Mouse (Mus musculus) embryo, embryonic 9.5 days (tissue): ENCODE data around the gene Med1.
A peak's percentile ranks its signal among the peaks of the same experiment; 100 is the strongest.

Experiments used
- DNase-seq: peaks from one replicate; pipeline ENCODE4 v3.0.0-alpha.2; 2017; ENCODE audit errors: extremely low spot score

Med1 gene

GRCm38 (mm10) chr11:98149304-98149750 lies 43.8 kb downstream of the Med1 start:
- peak; percentile 97 for DNase-seq

DNA sequence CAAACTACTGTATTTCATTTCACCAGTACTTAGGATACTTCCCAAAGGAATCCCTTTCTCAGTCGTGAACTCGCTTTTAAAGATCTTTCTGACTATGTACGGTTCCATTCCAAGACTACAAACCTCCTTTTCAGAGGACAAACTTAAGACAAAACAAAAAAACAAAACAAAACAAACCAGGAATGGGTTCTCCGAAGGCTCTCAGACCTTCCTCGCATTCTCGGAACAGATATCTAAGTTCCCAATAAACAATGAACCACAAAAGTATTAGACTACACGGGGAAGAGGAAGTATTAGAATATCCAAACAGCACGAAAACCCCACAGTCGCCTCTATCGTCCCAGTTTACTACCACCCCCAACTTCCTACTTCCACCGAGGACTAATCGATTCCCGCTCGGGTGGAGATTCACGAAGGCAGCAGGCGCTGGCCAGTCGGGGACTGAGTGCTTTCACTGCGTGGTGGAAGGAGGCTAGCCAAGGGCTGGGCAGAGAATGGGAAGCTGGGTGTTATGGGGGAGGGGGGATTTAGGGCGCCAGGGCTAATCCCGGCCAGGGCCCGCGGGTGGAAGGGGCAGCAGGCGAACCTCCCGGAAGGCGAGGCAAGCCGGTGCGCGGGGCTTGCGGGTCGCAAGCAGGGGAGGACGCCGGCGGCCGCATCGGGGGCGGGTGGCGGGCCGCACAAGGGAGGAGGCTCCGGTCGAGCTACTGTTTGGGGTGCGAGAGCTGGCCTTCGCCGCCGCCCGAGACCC lies 44.4 kb downstream of the Med1 start:
- DNase-seq: no peak

DNA sequence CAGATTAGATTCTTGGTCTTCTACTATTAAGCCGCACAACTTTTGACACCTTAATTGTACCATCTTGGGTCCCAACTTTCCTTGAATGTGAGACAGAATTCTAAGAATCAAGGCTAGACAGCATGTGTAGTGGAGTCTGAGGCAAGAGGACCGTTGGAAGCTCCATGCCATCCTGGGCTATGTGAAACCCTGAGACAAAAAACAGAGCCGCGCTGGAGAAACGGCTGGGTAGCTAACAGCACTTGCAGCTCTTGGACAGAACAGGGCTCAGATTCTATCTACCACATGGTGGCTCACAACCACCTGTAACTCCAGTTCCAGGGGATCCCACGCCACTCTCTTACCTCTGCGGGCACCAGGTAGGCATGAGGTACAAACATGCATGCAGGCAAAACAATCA lies 47.2 kb downstream of the Med1 start:
- no peak for DNase-seq

DNA sequence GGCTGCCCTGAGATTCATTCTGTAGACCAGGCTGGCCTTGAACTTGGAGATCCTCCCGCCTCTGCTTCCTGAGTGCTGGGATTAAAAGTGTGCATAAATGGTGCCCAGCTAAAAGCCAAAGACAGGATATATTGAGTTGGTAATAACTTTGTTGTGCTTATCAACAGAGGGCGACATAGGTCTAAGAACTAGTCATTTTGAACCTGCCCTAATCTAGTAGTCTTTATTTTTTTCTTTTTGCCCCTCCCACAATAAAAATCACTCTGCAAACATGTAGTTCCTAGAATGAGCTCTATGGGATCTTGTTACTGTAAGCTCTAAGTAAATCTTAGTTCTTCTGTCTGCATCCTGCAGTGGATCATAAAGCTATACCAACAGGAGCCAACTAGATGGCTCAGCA lies 50.5 kb downstream of the Med1 start:
- no peak for DNase-seq

DNA sequence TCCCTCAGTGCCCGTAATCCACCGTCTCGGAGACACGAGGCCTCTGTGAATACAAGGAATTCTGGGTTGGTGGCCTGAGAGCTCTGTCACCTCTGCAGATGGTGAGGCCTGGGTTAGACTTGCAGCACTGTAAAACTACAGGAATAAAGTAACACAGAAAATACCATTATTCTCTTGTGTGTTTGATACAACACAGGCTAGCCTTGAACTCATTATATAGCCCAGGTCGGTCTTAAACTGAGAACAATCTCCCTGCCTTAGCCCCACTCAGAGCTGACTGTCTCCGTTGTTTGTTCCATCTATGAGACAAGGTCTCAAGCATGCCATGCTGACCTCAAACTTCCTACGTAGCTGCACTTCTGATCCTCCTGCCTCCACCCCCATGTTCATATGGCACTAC lies 54.2 kb downstream of the Med1 start:
- DNase-seq: no peak

- no peak for DNase-seq
These were observed 55.3 kb downstream of the Med1 start for GRCm38 (mm10) chr11:98137836-98138235.

DNA sequence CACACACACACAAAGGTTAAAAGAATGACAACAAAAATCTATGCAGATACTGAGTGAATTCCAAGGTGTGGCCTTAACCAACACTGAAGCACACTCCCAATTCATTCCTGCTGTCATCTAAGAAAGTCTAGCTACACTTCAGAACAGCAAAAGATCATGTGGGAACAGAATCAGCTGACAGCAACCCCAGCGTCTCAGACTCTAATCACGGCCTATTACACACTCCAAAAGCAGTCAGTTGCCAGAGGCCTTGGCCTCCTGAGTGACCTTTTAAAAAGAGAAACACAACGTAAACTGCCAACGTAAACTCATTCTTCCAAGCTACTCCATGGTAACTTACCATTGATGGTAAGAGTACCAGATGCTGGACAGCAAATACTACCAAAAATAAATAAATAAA lies 58.1 kb downstream of the Med1 start:
- no peak for DNase-seq

DNA sequence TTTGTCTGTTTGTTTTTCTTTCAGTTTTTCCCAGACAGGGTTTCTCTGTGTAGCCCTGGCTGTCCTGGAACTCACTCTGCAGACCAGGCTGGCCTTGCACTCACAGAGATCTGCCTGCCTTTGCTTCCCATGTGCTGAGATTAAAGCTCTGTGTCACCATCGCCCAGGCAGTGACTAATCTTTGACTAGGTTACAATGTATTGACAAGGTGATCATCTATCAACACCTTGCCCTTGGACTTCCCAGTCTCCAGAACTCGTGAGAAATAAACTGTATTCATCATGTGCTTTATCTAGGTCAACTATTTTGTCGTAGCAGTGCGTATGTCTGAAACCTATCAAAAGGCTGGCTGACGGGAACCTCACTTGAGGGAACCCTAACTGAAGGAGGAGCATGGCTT lies 69.7 kb downstream of the Med1 start:
- DNase-seq: no peak

GRCm38 (mm10) chr11:98114363-98114762 lies 78.7 kb downstream of the Med1 start:
- no peak for DNase-seq

- no peak for DNase-seq
These were observed 79.6 kb downstream of the Med1 start for GRCm38 (mm10) chr11:98113504-98113903.

- no peak for DNase-seq
These were observed 83.4 kb downstream of the Med1 start for GRCm38 (mm10) chr11:98109706-98110105.
